Mouse (Mus musculus): Measurements from ENCODE around the gene Cald1. TPM values are rescaled to one million over a fixed set of nuclear protein-coding genes. Genes with fewer than 3 reads are reported as not detected.

The Cald1 gene
- polyA plus RNA-seq, 1 experiment from 2014 or later = 171 TPM

DNA sequence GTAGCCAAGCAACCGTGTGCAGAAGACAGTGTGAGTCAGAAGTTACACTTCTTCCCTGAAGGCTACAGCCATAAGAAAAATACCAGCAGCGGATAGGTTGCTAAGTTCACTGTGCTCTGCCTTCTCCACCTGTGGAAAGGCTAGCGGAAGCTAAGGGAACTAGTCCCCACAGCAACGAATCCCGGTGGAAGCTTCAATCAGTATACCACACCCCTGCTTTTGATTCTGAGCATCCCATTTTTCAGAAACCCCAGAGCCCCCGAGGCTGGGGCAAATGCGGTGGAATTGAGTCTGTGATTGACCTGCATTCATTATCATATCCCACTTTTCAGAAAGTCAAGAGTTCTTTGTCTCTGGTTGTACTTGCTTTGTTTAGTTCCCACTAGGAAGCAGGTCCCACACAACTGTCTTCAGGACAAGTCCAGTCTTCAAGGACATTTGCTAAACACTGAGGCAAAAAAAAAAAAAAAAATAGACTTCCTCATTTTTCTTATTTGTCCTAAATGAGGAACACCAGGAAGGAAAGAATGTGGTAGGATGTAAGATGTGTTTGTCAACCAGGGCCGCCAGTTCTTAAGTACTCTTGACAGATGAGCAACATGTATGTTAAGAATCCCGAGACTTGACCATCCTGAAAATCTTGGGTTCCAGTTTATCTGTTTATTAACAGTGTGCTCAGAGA is 118.0 kb downstream of the Cald1 start:
- Histone ChIP-seq H3K36me3 (ENCODE audit: control insufficient read depth, insufficient read depth, low read length) (no peaks in the 10 kb centered on the region), H3K4me2 (replicated peaks; ENCODE audit: low read depth, low read length) (no peak overlapping the region), H3K9ac (ENCODE audit: low read depth, low read length) (no peak overlapping the region), H3K27me3 (ENCODE audit: control insufficient read depth, insufficient read depth, low read length) (no peaks in the 10 kb centered on the region), H3K4me1 (replicated peaks; ENCODE audit: control insufficient read depth, insufficient read depth, low read length) (peaks cover under 1% of the 10 kb centered on the region; the same call in 1 of the 2 replicates), H3K4me3 (ENCODE audit: low read depth, low read length) (no peak overlapping the region), H3K27ac (ENCODE audit: low read depth, low read length) (no peak overlapping the region), H3K9me3 (ENCODE audit: control insufficient read depth, low read length) (no peaks in the 10 kb centered on the region)
- whole genome bisulfite sequencing = 88% methylated on average over 9 of the region's 9 CpGs
- no peak for ATAC-seq (ENCODE audit: low FRiP score)
- no peak for DNase-seq (ENCODE audit: low spot score)

DNA sequence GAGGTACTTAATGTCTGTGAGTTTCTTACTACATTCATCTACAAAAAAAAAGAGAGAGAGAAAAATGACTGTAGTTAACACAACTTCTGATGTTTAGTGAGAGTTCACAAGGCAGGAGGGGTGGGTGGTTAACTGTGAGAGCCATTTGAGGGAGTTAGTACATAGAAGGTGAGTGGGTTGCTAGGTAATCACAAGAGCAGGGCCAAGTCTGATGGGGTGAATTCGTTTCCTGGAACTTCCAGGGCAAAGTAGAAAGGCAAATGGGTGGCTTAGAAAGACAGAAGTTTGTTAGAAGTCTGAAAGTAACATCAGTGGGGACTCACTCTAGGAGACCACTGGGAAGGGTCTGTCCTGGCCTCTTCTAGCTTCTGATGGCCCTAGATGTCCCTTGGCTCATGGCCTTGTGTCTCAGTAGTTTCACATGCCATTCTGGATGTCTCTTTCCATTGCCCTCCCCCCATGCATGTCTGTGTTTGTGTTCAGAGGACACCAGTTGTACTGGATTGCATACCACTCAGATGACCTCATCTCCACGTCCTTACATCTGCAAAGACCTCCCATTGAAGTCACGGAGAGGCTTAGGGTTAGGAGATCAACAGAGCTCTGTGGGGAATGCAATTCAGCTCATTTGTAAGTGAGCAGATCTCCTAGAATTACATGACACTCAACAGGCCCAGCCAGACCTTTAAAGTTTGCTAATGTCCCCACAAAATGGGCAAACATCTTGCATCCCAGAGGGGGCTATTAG is 118.8 kb downstream of the Cald1 start:
- no peak for DNase-seq (ENCODE audit: low spot score)
- H3K4me3 ChIP-seq (ENCODE audit: low read depth, low read length) = no peak overlapping the region
- H3K27ac ChIP-seq (ENCODE audit: low read depth, low read length) = no peak overlapping the region

DNA sequence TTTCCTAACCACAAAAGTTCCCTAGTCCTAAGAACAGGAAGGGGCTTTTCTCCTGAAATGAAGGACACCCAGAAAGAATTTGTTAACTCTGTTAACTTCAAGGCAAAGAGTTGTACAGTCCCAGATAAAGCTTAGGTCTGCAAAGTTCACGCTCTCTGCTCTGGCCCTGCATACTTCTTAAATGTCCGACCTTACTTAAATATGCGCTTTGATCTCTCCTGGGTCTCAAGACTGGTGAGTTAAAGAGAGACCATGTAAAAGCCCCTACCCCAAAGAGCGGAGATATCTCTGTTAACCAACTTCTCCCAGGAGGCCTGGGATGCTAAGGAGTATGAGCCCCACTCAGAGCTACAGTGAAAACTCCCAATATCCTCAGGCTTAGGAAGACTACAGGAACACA is 119.4 kb downstream of the Cald1 start:
- 69% methylated on average over 4 of the region's 4 CpGs for WGBS
- Histone ChIP-seq H3K9ac (ENCODE audit: low read depth, low read length) (no peak overlapping the region), H3K27me3 (ENCODE audit: control insufficient read depth, insufficient read depth, low read length) (no peaks in the 10 kb centered on the region)

More for the DNA sequence above, 118.8 kb downstream of the Cald1 start:
- Histone ChIP-seq H3K4me1 (replicated peaks; ENCODE audit: control insufficient read depth, insufficient read depth, low read length) (no peaks in the 10 kb centered on the region; the same call in 1 of the 2 replicates), H3K27me3 (ENCODE audit: control insufficient read depth, insufficient read depth, low read length) (no peaks in the 10 kb centered on the region), H3K9ac (ENCODE audit: low read depth, low read length) (no peak overlapping the region), H3K9me3 (ENCODE audit: control insufficient read depth, low read length) (no peaks in the 10 kb centered on the region), H3K36me3 (ENCODE audit: control insufficient read depth, insufficient read depth, low read length) (no peaks in the 10 kb centered on the region), H3K4me2 (replicated peaks; ENCODE audit: low read depth, low read length) (no peak overlapping the region)
- 30% methylated on average over 3 of the region's 3 CpGs for WGBS
- ATAC-seq (ENCODE audit: low FRiP score) = no peak

DNA sequence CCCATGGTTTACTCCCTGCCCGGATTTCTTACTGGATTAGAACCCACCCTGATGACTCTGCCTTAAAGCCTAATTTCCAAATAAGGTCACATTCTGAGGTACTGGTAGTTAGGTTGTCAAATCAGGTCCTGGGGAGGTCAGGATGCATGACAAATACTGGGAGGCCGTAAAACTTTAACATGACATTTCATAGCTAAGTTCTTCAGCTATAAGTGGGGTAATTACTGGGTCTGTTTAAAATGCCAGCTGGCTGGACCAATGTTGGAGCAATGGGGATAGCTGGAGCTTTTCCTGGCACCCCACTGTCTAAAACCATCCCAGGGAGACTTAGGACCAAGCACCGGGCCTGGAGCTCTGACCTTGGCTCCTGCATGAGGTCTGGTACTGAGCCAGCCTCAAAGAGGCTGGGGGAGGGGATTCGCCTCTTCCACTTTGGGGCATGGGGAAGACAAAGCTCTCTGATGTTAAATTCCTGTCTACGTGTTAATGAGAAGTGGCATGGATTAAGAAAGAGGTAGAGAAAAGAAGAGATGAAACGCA is 120.9 kb downstream of the Cald1 start:
- H3K27ac ChIP-seq (ENCODE audit: low read depth, low read length) = no peak overlapping the region
- no peak for ATAC-seq (ENCODE audit: low FRiP score)

More for the DNA sequence above, 119.4 kb downstream of the Cald1 start:
- H3K27ac ChIP-seq (ENCODE audit: low read depth, low read length) = no peak overlapping the region
- ATAC-seq (ENCODE audit: low FRiP score) = no peak
- no peaks in the 10 kb centered on the region; the same call in 1 of the 2 replicates for H3K4me1 ChIP-seq (replicated peaks; ENCODE audit: control insufficient read depth, insufficient read depth, low read length)
- H3K36me3 ChIP-seq (ENCODE audit: control insufficient read depth, insufficient read depth, low read length) = no peaks in the 10 kb centered on the region
- no peak overlapping the region for H3K4me2 ChIP-seq (replicated peaks; ENCODE audit: low read depth, low read length)
- no peaks in the 10 kb centered on the region for H3K9me3 ChIP-seq (ENCODE audit: control insufficient read depth, low read length)
- DNase-seq (ENCODE audit: low spot score) = no peak
- H3K4me3 ChIP-seq (ENCODE audit: low read depth, low read length) = no peak overlapping the region

DNA sequence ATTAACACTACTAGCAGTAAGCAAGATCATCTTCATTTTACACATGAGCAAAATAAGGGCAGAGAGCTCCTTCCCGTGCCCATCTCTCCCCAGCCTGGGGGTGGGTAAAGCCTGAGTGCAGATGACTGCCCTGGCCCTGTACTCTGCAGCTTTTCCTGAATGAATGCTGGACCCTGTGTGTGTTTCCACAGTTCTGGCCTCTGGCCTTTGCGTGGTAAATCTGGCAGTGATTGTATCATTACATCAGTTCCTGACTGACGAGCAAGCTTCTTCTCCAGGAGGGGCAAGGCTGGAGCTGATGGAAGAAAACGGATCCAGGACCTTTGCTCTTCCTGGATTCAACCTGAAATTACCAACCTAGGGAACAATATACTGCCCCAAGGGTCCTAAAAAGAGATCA is 122.1 kb downstream of the Cald1 start:
- ATAC-seq (ENCODE audit: low FRiP score) (no peak), DNase-seq (ENCODE audit: low spot score) (no peak)
- Histone ChIP-seq H3K4me3 (ENCODE audit: low read depth, low read length) (no peak overlapping the region), H3K27ac (ENCODE audit: low read depth, low read length) (no peak overlapping the region), H3K36me3 (ENCODE audit: control insufficient read depth, insufficient read depth, low read length) (no peaks in the 10 kb centered on the region), H3K27me3 (ENCODE audit: control insufficient read depth, insufficient read depth, low read length) (no peaks in the 10 kb centered on the region), H3K4me2 (replicated peaks; ENCODE audit: low read depth, low read length) (no peak overlapping the region), H3K9me3 (ENCODE audit: control insufficient read depth, low read length) (no peaks in the 10 kb centered on the region), H3K4me1 (replicated peaks; ENCODE audit: control insufficient read depth, insufficient read depth, low read length) (no peaks in the 10 kb centered on the region; the same call in 1 of the 2 replicates), H3K9ac (ENCODE audit: low read depth, low read length) (no peak overlapping the region)
- WGBS = 83% methylated on average over 4 of the region's 4 CpGs

More for the DNA sequence above, 120.9 kb downstream of the Cald1 start:
- Histone ChIP-seq H3K27me3 (ENCODE audit: control insufficient read depth, insufficient read depth, low read length) (no peaks in the 10 kb centered on the region), H3K4me2 (replicated peaks; ENCODE audit: low read depth, low read length) (no peak overlapping the region), H3K36me3 (ENCODE audit: control insufficient read depth, insufficient read depth, low read length) (no peaks in the 10 kb centered on the region), H3K9me3 (ENCODE audit: control insufficient read depth, low read length) (no peaks in the 10 kb centered on the region), H3K4me3 (ENCODE audit: low read depth, low read length) (no peak overlapping the region), H3K4me1 (replicated peaks; ENCODE audit: control insufficient read depth, insufficient read depth, low read length) (no peaks in the 10 kb centered on the region; the same call in 1 of the 2 replicates), H3K9ac (ENCODE audit: low read depth, low read length) (no peak overlapping the region)
- WGBS = 72% methylated on average over 6 of the region's 6 CpGs
- DNase-seq (ENCODE audit: low spot score) = no peak

DNA sequence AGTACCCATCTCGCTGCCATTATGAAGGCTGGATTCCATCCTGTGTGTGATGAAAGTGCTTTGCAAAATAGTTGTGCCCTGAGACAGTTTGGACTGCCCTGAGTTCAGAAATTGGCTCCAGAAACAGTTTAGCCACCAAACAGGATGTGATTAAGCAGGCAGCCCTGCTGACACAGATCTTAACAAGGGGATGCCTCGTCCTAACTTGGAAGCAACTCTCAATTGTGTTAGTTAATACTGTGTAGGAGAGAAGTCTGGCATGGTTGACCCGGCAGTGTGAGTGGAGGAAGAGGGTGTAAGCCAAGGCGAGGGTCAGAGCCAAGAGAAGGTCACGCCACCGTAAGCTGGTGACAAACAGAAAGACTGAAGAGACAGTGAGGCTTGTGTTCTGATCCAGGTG is 123.4 kb downstream of the Cald1 start:
- Histone ChIP-seq H3K27me3 (ENCODE audit: control insufficient read depth, insufficient read depth, low read length) (no peaks in the 10 kb centered on the region), H3K4me1 (replicated peaks; ENCODE audit: control insufficient read depth, insufficient read depth, low read length) (no peaks in the 10 kb centered on the region; the same call in 1 of the 2 replicates), H3K9ac (ENCODE audit: low read depth, low read length) (no peak overlapping the region), H3K4me2 (replicated peaks; ENCODE audit: low read depth, low read length) (no peak overlapping the region), H3K4me3 (ENCODE audit: low read depth, low read length) (no peak overlapping the region), H3K36me3 (ENCODE audit: control insufficient read depth, insufficient read depth, low read length) (no peaks in the 10 kb centered on the region), H3K27ac (ENCODE audit: low read depth, low read length) (no peak overlapping the region), H3K9me3 (ENCODE audit: control insufficient read depth, low read length) (no peaks in the 10 kb centered on the region)
- DNase-seq (ENCODE audit: low spot score) (no peak), ATAC-seq (ENCODE audit: low FRiP score) (no peak)
- WGBS = 82% methylated on average over 6 of the region's 6 CpGs

DNA sequence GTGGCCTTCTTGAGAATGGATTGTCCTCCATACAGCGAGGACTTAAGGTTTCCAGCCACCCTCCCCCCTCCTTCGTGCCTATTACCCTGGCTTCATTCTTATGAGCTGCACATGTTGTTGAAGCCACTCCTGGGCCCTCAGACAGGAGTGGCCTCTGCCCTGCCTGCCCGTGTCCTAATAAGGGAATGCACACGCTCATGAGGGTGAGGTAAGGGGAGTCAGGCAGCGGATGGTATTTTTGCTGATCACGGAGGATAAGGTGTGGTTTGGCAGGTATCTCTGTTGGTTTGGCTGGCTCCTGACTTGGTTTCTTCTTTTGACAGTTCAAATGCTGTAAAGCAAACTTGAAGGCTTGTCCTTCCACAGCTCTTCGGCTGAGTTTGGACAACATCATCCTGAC is 124.4 kb downstream of the Cald1 start:
- Histone ChIP-seq H3K27me3 (ENCODE audit: control insufficient read depth, insufficient read depth, low read length) (no peaks in the 10 kb centered on the region), H3K36me3 (ENCODE audit: control insufficient read depth, insufficient read depth, low read length) (no peaks in the 10 kb centered on the region), H3K4me2 (replicated peaks; ENCODE audit: low read depth, low read length) (no peak overlapping the region)

DNA sequence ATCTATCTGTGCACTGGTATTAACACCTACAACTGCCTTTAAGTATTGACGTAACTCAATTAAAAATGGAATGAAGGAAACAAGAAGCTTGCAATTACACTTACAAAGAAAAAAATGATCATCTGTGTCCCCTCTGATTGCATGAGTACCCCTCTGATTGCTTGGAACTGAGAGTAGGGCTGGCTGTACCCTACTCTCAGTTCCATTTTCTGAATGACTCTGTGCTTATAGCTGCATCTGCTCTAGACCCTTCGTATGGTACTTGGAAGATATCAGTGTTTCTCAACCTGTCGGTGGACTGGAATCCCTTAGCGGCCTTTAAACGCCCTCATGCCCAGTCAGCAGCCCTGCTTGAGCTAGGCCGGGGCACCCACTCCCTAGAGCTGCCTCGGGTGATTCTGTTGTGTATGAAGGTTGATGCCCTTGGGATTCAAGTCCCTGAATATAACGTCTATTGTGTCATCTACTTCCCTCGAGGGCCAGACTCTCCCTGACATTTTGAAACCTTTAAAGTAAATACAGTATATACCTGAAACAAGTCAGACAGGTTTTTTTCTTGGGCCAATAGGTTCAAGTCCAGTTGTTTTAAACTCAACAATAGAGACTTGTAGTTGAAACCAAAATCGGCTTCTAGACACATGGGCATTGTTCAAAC is 125.1 kb downstream of the Cald1 start:
- no peak overlapping the region for H3K4me3 ChIP-seq (ENCODE audit: low read depth, low read length)
- no peak overlapping the region for H3K27ac ChIP-seq (ENCODE audit: low read depth, low read length)
- no peaks in the 10 kb centered on the region for H3K36me3 ChIP-seq (ENCODE audit: control insufficient read depth, insufficient read depth, low read length)
- DNase-seq (ENCODE audit: low spot score) (no peak), ATAC-seq (ENCODE audit: low FRiP score) (no peak)
- H3K9me3 ChIP-seq (ENCODE audit: control insufficient read depth, low read length) = no peaks in the 10 kb centered on the region
- H3K27me3 ChIP-seq (ENCODE audit: control insufficient read depth, insufficient read depth, low read length) = no peaks in the 10 kb centered on the region
- H3K4me2 ChIP-seq (replicated peaks; ENCODE audit: low read depth, low read length) = no peak overlapping the region
- WGBS = 94% methylated on average over 10 of the region's 10 CpGs
- H3K4me1 ChIP-seq (replicated peaks; ENCODE audit: control insufficient read depth, insufficient read depth, low read length) = no peaks in the 10 kb centered on the region; the same call in 1 of the 2 replicates
- H3K9ac ChIP-seq (ENCODE audit: low read depth, low read length) = no peak overlapping the region

More for the DNA sequence above, 124.4 kb downstream of the Cald1 start:
- Histone ChIP-seq H3K9ac (ENCODE audit: low read depth, low read length) (no peak overlapping the region), H3K9me3 (ENCODE audit: control insufficient read depth, low read length) (no peaks in the 10 kb centered on the region), H3K27ac (ENCODE audit: low read depth, low read length) (no peak overlapping the region), H3K4me3 (ENCODE audit: low read depth, low read length) (no peak overlapping the region), H3K4me1 (replicated peaks; ENCODE audit: control insufficient read depth, insufficient read depth, low read length) (no peaks in the 10 kb centered on the region; the same call in 1 of the 2 replicates)
- ATAC-seq (ENCODE audit: low FRiP score) (no peak), DNase-seq (ENCODE audit: low spot score) (no peak)
- WGBS = 87% methylated on average over 7 of the region's 7 CpGs
